Mouse (Mus musculus): ENCODE data around the gene Fn1.

DNA sequence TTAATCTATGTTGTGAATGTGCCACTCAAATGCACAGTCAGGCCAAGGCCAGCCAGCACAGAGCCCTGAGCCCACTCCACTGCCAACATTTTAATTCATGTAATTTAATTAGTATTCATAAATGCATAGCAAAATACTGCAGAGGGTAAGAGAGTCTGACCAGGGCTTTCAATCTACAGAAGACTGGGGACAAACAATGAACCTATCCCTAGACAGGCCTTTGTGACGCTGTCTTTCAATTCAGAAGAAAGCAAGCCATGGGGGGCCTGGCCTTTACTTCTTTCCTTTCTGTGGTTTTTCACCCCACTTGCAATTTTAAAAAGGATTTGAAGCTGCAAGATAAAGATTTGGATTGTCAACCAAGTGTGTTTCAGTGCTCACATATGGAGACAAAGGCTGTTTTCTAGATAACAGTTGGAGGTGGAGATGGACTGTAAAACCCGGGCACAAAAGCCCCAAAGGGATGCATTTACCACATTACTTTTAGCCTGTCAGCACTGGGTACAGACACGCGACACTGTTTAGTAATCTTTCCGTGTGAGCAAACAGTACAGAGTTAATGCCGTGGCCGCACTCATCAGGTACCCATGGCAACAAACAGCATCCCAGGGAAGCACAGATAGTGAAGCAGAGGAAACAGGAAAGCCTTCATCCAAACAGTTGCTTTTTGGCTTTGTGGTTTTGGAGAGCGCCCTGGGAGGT is 38.3 kb downstream of the Fn1 start:
- no peak for TF ChIP-seq CTCF (IDR thresholded peaks at IDR 0.05; ENCODE audit: low read depth)
- no peak for TF ChIP-seq EP300 (optimal IDR thresholded peaks at IDR 0.05)
